Mouse (Mus musculus): ENCODE measurements around the gene Slc25a29.
"Not testable (repeated sequence)": the region's sequence is repeated elsewhere in the genome, so short reads cannot be mapped to it uniquely, and the experiment has no call there.

Slc25a29 gene

DNA sequence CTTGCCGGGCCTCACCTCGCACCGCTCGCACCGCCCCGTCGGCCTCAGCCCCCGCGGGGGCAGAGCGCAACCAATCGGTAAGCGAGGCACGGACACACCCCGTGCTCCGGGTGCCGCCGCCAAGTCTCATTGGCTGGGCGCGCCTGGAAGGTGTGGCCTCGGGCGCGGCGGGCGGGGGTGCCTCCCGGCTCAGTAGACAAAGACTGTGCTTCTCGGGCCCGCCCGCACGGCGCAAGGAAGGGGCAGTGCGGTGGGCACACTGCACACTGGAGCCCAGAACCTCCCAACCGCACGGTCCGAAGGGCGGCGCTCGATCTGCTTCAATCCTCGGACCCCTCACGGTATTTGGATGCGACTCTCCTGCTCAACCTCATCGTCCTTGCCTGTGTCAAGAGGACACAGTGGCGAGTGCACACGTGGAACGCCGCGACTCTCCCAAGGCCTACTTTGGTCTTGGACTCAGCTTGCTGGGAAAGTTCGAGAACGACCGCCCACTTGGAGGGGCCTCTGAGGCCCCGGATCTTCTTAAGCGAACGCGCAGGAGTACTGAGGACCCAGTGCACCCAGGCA is at the start of gene Slc25a29, which contains the start of gene Slc25a47:
TSS of gene Slc25a29 (minus strand) at position 44 of the 570 bp plus-strand sequence.
TSS of gene Slc25a47 (plus strand) at position 207 of the 570 bp plus-strand sequence.
- DNase-seq (ENCODE audit: low read depth): peak; percentile 98

DNA sequence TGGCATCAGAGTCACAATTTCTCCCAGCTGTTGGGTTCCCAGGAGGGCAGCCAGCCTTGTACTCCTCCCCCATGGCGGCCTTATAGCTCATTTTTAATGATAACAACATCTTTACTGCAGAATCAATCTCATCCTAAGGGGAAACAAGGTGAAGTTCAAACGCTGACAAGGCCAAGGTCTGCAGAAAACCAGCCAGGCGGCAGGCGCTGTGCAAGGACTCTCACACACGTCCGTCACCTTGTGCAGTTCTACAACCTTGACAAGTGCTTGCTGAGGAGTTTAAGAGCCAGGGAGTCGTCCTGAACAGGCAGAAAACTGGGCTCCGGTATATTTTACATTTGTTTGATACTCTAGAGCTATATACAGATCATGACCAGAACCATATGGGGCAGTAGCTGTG is 47.1 kb upstream of the Slc25a29 start:
- no peak for DNase-seq (ENCODE audit: low read depth)

DNA sequence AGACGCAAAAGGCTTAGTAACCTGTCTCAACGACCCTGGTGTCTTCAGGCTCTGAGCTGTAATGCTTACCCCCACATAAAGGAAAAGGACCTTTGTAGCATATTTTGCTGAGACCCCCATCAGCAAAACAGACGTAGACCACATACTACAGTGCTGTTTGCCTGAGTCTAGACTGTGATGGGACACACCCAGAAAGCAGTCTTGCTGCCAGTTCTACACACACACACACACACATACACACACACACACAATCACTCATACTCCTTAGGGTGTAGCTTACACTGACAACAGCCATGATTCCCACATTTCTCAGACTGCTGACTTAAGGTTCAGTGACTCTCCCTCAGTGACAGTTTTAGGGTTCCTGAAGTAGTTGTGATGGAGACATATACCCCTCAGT is 45.5 kb upstream of the Slc25a29 start:
- no peak for DNase-seq (ENCODE audit: low read depth)

DNA sequence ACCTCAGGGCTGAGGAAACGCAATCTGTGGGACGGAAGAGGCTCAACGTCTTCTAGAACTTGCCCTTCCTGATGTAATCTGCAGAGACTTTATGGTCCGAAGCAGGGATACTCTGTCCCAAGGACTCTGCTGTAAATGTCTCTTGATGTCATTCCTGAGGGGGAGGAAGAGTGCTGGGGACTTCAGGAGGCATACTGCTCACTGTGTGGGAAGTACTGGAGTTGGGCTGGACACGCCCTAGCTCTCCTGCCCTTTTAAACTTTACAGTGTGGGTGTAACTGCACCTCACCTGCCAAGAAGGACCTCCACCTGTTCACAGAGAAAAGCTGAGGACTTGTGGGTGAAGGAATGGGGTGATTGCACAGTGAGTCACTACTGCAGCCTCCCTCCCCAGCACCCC is 44.9 kb upstream of the Slc25a29 start:
- DNase-seq (ENCODE audit: low read depth): no peak

- no peak for DNase-seq (ENCODE audit: low read depth)
Observed at GRCm38 (mm10) chr12:108879138-108879537, 43.5 kb upstream of the Slc25a29 start.

DNA sequence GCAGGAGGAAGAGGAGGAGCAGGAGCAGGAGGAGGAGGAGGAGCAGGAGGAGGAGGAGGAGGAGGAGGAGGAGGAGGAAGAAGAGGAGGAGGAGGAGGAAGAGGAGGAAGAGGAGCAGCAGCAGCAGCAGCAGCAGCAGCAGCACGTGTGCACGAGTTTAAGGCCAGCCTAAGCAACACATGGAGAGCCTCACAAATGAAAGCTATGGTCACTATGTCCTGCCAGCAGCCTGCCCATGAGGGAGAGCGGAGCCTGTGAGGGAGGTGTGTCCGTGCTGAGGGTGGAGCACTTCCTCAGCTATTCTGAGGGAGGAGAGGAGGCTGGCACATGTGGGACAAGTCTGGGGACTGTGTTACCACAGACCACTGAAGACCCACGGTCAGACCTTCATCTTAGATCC is 37.4 kb upstream of the Slc25a29 start:
- no peak for DNase-seq (ENCODE audit: low read depth)

GRCm38 (mm10) chr12:108869575-108869974 is 33.9 kb upstream of the Slc25a29 start:
- DNase-seq (ENCODE audit: low read depth): peak; percentile 49

- DNase-seq (ENCODE audit: low read depth): no peak
Observed at GRCm38 (mm10) chr12:108865007-108865494, 29.4 kb upstream of the Slc25a29 start.

DNA sequence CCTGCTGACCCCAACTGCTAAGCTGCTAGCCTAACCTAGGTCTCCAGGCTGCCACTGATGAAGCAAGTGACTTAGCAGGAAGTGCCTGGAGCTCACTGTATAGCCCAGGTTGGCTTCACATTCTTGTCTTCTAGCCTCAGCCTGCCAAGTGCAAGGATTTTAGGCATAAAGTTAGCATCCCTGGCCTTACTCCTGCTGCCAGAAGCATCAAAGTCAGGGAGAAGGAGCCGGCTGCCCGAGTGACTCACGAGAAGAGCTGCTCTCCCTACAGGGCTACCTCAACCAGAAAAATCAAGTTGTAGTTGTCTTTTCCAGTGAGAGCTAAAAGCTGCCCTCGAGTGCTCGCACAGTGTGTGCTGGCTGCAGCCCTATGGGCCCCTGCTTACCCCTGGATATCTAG is 22.8 kb upstream of the Slc25a29 start:
- peak; percentile 60 for DNase-seq (ENCODE audit: low read depth)

- DNase-seq (ENCODE audit: low read depth): peak; percentile 88
Observed at GRCm38 (mm10) chr12:108857589-108858184, 22.0 kb upstream of the Slc25a29 start.

DNA sequence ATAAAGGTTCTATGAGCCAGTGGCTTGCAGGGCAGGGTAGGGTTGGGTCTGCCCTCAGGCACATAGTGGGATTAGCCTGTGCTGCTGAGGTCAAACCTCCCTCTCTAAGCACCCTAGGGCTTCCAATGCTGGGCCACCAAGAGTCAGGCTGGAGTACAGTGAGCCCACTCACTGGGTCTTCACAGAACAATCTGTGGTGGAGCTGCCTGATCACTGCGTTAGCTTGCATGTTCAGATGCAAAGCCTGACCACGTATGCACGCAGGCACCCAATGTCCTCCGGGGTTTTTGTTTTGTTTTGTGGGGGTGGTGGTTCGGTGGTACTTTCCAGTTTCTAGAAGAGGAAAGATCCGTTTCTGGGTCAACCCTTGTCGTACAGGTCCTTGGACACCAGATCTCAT is 21.4 kb upstream of the Slc25a29 start:
- no peak for DNase-seq (ENCODE audit: low read depth)

- DNase-seq (ENCODE audit: low read depth): no peak
Observed at GRCm38 (mm10) chr12:108856186-108856585, 20.5 kb upstream of the Slc25a29 start.

- DNase-seq (ENCODE audit: low read depth): no peak
Observed at GRCm38 (mm10) chr12:108855081-108855480, 19.4 kb upstream of the Slc25a29 start.

DNA sequence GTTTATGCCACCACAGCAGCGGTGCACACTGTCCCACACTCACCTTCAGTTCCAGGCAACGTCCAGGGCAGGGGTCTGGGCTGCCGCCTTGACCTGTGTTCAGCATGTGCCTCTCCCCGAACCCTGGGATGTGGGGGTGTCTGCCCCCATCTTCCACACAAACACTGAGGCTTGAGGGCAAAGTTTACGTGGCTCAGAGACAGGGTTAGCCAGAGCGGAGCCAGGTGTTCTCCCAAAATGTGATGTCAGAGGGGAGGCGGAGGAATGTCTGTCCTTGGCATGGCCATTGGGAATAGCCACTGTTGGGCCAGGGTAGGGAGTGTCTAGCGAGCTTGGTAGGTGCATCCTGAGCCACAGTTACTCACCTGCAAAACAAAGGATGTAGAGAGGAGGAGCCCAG is 17.1 kb upstream of the Slc25a29 start:
- no peak for DNase-seq (ENCODE audit: low read depth)

DNA sequence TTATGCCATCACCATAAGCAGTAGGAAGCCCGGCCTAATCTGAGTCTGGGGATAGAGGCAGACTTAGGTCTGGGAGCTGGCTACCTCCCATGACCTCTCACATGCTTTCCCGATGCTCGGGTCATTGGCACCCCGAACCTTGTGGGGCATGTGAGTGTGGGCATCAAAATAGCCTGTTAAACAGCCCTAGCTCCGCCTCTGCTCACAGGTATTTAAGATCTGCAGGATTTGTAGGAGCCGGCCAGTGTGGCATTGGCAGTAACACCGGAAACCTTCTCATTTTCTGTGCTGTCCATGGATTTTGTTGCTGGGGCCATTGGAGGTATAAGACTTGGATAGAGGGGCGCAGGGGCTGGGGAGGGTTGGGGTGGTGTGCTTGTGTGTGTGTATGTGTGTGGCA is 15.2 kb upstream of the Slc25a29 start:
- DNase-seq (ENCODE audit: low read depth): no peak

DNA sequence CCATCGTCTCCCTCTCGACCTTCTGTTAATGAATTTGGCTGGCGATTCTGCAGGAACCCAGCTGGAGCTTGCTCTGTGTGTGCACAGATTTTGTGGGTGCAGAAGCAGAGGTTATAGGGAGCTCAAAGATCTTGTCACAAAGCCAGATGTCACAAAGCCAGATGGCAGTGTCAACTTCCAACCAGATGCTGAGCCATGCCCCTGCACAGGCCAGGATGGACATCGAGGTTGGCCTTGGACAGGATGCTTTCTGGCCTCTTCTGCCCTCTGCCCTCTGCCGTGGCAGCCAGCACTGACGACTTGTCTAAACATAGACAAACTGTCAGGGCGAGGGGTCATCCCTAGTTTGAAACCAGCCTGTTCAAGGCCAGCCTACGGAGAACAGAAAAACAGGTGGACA is 14.4 kb upstream of the Slc25a29 start:
- DNase-seq (ENCODE audit: low read depth): no peak

DNA sequence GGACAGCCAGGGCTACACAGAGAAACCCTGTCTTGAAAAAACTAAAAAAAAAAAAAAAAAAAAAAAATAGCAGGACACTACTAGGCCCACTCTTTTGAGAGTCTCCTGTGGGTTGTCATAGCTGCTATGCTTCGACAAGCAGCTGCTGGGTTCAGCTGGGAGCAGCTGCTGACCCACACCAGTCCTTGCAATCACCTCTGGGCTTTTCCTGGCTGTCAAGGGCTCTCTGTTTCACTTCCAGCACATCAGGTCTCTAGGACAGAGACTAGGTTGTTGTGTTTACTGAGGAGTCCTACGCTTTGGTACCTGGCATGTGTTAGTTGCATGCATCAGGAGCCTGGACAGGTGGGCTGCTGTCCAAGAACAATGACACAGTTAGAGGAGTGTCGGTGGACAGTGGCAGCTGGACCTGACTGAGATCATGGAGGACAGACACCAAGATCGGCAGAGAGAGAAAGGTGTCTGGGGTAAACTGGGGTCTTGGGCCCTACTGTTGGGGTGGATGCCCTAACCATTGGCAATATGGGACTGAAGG is 13.9 kb upstream of the Slc25a29 start:
- DNase-seq (ENCODE audit: low read depth): no peak

- not testable (repeated sequence) for DNase-seq (ENCODE audit: low read depth)
Observed at GRCm38 (mm10) chr12:108848033-108848432, 12.3 kb upstream of the Slc25a29 start.

- DNase-seq (ENCODE audit: low read depth): no peak
Observed at GRCm38 (mm10) chr12:108842663-108843062, 7.0 kb upstream of the Slc25a29 start.

GRCm38 (mm10) chr12:108841181-108841580 is 5.5 kb upstream of the Slc25a29 start:
- DNase-seq (ENCODE audit: low read depth): no peak

DNA sequence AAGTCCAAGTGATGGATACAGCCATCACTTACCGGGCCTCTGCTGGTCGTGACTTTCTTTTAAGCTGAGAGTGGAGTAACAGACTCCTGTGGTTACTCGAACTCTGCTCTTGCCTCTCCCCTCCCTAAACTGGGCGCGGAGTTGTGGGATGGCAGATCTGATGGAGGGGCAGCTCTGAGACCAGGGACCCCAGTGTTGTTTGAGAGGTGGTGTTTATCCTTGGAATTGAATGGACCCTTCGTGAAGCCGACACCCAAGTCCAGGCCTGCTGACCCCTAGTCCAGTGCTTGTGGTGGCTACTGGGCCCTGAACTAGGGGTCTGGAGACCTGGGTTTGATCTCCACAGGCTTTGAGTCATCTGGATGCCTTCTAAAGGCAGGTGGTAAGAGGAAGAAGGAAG is 1.0 kb upstream of the Slc25a29 start:
- peak; percentile 48 for DNase-seq (ENCODE audit: low read depth)

DNA sequence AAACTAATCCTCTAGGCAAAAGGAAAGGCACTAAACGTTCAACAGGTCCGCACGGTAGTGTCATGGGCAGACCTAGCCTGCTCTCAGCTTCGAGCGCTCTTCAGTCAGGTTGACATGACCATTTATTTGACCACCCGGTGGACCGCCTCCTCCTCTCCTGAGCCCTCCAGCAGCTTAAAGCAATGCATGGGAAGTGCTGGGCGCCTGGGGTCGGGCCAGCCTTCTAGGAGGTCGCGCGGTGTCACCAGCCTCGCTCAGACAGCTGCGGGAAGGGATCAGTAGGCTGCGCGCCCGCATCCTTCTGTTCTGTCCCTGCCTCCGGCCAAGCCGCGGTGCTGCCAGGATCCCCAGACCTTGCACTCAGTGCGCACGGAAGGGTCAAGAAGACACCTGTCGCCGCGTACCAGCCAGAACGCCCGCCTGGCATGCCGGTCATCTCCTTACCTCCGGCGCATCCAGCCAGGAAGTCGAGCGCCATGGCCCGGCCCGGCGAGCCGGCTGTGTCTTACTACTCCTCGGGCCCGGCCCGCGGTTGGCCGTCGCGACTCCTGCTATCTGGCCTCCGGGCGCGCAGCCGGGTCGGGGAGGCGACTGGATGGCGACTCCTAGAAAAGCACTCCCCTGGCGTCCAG is 359 bp downstream of the Slc25a29 start:
- no peak for DNase-seq (ENCODE audit: low read depth)

GRCm38 (mm10) chr12:108834786-108835185 is 897 bp downstream of the Slc25a29 start:
- DNase-seq (ENCODE audit: low read depth): no peak
